Mouse (Mus musculus) regulatory T cell (primary cell): Measurements from ENCODE around the gene Slc44a5.

ENCODE experiments used
- in situ Hi-C: fragments of 300-600 bp; cut with MboI, MseI; formaldehyde crosslinking; loops from one replicate; pipeline ENCODE4 v1.15.1; 2025; ENCODE audit warnings: high pct_unique_total_duplicates

The Slc44a5 gene

GRCm38 (mm10) chr3:153973171-153973948, at the start of gene Slc44a5:
Gene Slc44a5 (plus strand): TSS chr3:153973436.
- in situ Hi-C loops = loop anchor here (10.0 to 25.0 kb wide), 2 partner anchors 131 to 1486 kb away; no protein-coding TSS in a partner anchor

DNA sequence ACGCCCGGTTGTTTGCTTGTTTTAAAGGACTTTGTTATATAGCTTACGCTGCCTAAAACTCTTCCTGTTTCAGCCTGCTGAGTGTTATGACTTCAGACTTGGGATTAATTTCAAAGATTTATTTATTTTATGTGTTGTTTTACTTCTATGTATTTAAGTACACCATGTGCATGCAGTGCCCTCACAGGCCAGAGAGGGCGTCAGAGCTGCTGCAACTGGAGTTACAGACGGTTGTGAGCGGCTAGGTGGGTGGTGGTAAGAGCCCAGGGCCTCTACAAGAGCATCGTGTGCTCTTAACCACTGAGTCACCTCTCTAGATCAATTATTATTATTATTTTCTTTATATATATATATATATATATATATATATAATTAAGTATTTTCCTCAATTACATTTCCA, 46.9 kb upstream of the Slc44a5 start:
- in situ Hi-C loops = no loop called here

- in situ Hi-C loops = no loop called here
These were observed 43.7 kb upstream of the Slc44a5 start for GRCm38 (mm10) chr3:153929526-153929925.

DNA sequence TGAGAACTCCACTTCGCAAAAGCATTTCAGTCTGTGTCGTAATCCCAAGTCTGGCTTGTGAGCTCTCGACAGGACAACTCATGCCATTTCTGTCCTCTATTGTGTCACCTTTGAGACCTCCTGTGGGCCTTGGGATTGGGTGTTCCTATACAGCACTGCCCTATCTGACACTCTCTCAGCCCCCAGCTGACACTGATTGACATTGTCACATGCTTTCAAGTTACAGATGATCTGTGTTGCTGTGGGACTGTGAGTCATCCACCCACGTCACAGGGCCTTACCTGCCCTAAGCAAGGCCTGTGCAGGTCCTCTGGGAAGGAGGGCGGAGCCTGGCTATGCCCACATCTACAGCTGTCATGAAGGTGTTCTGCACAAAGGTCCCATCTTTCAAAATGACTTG, 40.8 kb upstream of the Slc44a5 start:
- in situ Hi-C loops = no loop called here

- in situ Hi-C loops = no loop called here
These were observed 37.4 kb upstream of the Slc44a5 start for GRCm38 (mm10) chr3:153935878-153936277.

DNA sequence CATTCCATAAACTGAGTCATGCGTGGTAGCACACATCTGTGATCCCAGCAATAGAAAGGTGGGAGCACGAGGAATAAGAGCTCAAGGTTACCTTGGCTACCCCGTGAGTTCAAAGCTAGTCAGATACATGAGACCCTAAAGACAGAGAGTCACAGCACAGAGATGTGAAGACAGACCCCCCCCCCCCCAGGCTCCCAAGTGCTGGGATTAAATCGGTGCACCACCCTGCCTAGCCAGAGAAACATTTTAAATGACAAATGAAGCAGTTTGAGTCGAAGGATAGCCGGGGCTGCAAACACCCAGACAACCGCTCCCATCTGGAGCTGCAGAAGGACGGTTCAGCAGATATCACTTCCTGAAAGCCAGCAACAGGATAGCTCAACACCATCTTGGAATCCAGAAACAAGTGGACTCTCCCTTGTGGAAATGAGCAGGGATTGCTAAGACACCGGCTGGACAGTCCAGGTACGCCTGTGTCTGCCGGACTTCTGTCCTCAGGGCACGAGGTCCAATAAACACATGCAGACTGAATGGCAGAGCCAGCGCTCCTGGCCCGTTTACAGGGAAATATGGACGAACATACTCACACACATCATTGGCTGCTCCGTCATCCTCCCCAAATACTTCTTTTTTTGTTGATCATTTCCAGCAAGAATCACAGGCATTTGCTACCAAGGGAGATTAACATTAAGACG, 36.0 kb upstream of the Slc44a5 start:
- in situ Hi-C loops = no loop called here

- in situ Hi-C loops = no loop called here
These were observed 33.2 kb upstream of the Slc44a5 start for GRCm38 (mm10) chr3:153940021-153940420.

DNA sequence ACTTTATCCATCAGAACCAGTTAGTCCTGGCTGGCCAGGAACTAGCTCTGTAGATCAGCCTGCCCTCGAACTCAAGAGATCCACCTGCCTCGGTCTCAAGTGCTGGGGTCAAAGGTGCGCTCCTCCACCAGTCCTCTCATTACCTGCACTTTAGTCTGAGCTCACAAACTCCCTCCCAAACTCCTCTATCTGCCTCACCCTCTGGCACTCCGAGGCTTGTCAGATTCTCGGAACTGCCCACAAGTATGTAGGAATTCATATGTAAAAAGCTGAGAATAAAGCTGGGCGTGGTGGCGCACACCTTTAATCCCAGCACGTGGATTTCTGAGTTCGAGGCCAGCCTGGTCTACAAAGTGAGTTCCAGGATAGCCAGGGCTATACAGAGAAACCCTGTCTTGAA, 32.8 kb upstream of the Slc44a5 start:
- in situ Hi-C loops = no loop called here

DNA sequence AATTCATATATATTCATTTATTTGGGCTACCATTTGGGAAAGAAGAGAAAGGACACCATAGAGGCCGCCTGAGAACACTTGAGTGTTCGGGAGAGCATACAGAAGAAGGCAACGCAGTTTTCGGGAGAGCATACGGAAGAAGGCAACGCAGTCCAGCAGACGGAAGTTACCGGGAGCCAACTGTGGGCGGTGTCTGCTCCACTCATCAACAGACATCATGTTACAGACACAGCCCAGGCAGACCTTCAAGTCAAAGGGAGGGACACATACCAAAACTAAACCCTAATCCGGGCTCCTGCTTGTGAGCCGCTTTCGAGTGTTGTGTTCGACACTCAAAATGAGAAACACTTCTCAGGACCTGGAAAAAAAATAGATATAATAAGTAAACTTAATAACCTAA, 31.6 kb upstream of the Slc44a5 start:
- in situ Hi-C loops = no loop called here

- in situ Hi-C loops = no loop called here
These were observed 30.1 kb upstream of the Slc44a5 start for GRCm38 (mm10) chr3:153943003-153943640.

- in situ Hi-C loops = no loop called here
These were observed 29.3 kb upstream of the Slc44a5 start for GRCm38 (mm10) chr3:153943901-153944334.

DNA sequence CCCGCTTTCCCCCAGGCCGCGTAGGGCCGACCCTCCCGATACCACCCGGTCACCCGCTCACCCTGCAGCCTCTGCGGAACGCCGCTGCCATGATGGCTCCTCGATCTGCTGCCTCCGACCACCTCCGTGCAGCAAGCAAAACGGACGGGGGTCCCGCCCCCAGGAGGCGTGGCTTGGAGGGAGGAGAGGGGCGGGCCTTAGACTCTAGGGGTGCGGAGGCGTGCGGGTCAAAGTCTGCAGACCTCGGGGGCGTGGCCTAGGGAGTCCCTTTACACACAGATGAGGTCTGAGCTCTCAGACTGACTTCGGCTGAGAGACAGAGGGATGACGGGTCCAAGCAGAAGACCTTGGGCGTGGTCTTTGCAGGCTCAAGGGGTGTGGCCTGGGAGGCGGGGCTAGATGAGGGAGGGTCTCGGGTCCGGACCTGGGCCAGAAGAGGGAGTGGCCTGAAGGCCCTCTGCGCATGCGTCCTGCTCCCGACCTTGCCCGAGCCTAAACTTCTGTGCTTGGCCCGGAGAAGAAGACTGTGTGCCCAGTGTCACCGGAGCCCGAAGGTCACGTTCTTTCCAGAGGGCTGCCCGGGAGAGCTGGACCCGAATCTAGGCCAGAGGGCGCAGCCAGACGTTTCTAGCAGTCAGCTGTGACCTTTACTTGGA, 28.8 kb upstream of the Slc44a5 start, which contains the start of gene Acadm:
Acadm (minus strand) TSS at position 298 of the 656 bp plus-strand sequence.
- in situ Hi-C loops = no loop called here

GRCm38 (mm10) chr3:153947271-153947670, 26.0 kb upstream of the Slc44a5 start:
- in situ Hi-C loops = no loop called here

GRCm38 (mm10) chr3:153948176-153948575, 25.1 kb upstream of the Slc44a5 start:
- in situ Hi-C loops = no loop called here

- in situ Hi-C loops = loop anchor here (5.0 to 25.0 kb wide), 2 partner anchors 46 to 1471 kb away; partner anchors contain the start of gene Rabggtb
These were observed 15.3 kb upstream of the Slc44a5 start for GRCm38 (mm10) chr3:153957916-153958315.

- in situ Hi-C loops = loop anchor here (5.0 to 25.0 kb wide), 2 partner anchors 47 to 1472 kb away; partner anchors contain the start of gene Rabggtb
These were observed 14.1 kb upstream of the Slc44a5 start for GRCm38 (mm10) chr3:153959035-153959730.

DNA sequence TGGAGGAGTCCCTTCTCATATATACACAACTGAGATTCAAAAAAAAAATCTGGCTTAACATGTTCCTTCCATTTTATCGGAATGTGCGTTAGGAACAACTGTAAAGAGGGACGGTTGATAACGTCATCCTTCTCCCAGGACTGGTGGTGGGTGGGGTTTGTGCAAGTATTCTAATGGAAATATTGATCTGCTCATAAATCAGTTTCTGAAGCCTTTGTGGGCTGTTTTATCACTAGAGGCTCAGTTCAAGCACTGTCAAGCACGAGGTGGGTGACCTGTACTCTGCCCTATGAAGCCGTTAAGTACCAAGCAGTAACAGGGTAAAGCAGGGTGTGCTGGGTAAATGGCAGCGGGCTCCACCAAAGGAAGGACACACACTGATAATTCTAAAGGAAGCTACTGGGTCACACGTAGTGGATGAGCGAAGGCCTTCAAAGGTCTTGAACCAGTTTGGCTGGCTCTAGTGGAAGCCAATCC, 13.5 kb upstream of the Slc44a5 start:
- in situ Hi-C loops = loop anchor here (5.0 to 25.0 kb wide), 4 partner anchors 47 to 1472 kb away; partner anchors contain the start of gene Rabggtb

DNA sequence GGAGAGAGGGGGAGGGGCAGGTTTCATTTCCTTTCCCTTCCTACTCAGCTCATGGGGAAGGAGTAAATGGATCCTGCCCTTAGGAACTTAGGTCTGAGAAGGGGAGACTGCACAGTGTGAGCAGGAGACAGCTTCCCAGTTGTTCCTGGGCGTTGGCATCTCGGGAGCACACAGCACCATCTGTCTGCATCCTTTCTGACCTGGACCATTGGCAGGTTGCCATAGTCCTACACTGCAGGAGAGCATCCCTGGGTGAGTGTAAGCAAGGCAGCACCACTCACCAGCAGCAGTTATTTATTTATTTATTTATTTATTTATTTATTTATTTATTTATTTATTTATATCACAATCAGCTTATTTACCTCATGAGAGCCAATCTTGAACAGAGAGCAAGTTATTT, 12.4 kb upstream of the Slc44a5 start:
- in situ Hi-C loops = loop anchor here (5.0 to 25.0 kb wide), 3 partner anchors 266 to 1474 kb away; no protein-coding TSS in a partner anchor

- in situ Hi-C loops = loop anchor here (5.0 to 25.0 kb wide), 3 partner anchors 265 to 1475 kb away; no protein-coding TSS in a partner anchor
These were observed 11.4 kb upstream of the Slc44a5 start for GRCm38 (mm10) chr3:153961632-153962389.

GRCm38 (mm10) chr3:153967447-153967846, 5.8 kb upstream of the Slc44a5 start:
- in situ Hi-C loops = loop anchor here (10.0 to 25.0 kb wide), 2 partner anchors 607 to 1480 kb away; no protein-coding TSS in a partner anchor
